Mouse (Mus musculus): ENCODE measurements around the gene Sipa1l3. TPM values are rescaled to one million over a fixed set of nuclear protein-coding genes. Genes with fewer than 3 reads are reported as not detected.
A peak's percentile ranks its signal among the peaks of the same experiment; 100 is the strongest.

The Sipa1l3 gene
- polyA plus RNA-seq, 1 experiment from 2014 or later = 13.9 TPM

- Histone ChIP-seq H3K4me3 (no peak overlapping the region), H3K9me3 (no peaks in the 10 kb centered on the region), H3K36me3 (peaks cover 72% of the 10 kb centered on the region), H3K27me3 (no peaks in the 10 kb centered on the region), H3K9ac (no peak overlapping the region), H3K4me1 (no peaks in the 10 kb centered on the region), H3K4me2 (replicated peaks) (no peak overlapping the region), H3K27ac (no peak overlapping the region)
- WGBS = 87% methylated on average over 8 of the region's 10 CpGs
- no peak for ATAC-seq (ENCODE audit: low FRiP score, low read depth)
Measured at GRCm38 (mm10) chr7:29350489-29350888, 168.0 kb downstream of the Sipa1l3 start.

- Histone ChIP-seq H3K9me3 (no peaks in the 10 kb centered on the region), H3K27me3 (no peaks in the 10 kb centered on the region), H3K4me3 (no peak overlapping the region), H3K27ac (no peak overlapping the region), H3K36me3 (peaks cover 58% of the 10 kb centered on the region), H3K4me1 (peaks cover 10% of the 10 kb centered on the region), H3K4me2 (replicated peaks) (no peak overlapping the region), H3K9ac (no peak overlapping the region)
- WGBS = 66% methylated on average over 3 of the region's 3 CpGs
- no peak for ATAC-seq (ENCODE audit: low FRiP score, low read depth)
Measured at GRCm38 (mm10) chr7:29346212-29346611, 172.2 kb downstream of the Sipa1l3 start.

- Histone ChIP-seq H3K4me2 (replicated peaks) (no peak overlapping the region), H3K9ac (no peak overlapping the region), H3K4me3 (no peak overlapping the region), H3K9me3 (no peaks in the 10 kb centered on the region), H3K27ac (no peak overlapping the region), H3K36me3 (peaks cover 51% of the 10 kb centered on the region), H3K27me3 (no peaks in the 10 kb centered on the region), H3K4me1 (peaks cover 10% of the 10 kb centered on the region)
- WGBS = 89% methylated on average over 4 of the region's 4 CpGs
- ATAC-seq (ENCODE audit: low FRiP score, low read depth) = no peak
Measured at GRCm38 (mm10) chr7:29345534-29345933, 172.9 kb downstream of the Sipa1l3 start.

GRCm38 (mm10) chr7:29343746-29344145 lies 174.7 kb downstream of the Sipa1l3 start:
- Histone ChIP-seq H3K36me3 (peaks cover 38% of the 10 kb centered on the region), H3K4me3 (no peak overlapping the region), H3K9me3 (no peaks in the 10 kb centered on the region), H3K9ac (no peak overlapping the region), H3K4me2 (replicated peaks) (no peak overlapping the region), H3K27me3 (no peaks in the 10 kb centered on the region), H3K4me1 (peaks cover 10% of the 10 kb centered on the region), H3K27ac (no peak overlapping the region)
- no peak for ATAC-seq (ENCODE audit: low FRiP score, low read depth)
- WGBS = 93% methylated on average over 7 of the region's 7 CpGs

GRCm38 (mm10) chr7:29342489-29343092 lies 175.8 kb downstream of the Sipa1l3 start:
- H3K9ac ChIP-seq = peak overlapping the region; percentile 25; the same call in 1 of the 2 replicates
- H3K9me3 ChIP-seq = no peaks in the 10 kb centered on the region
- ATAC-seq (ENCODE audit: low FRiP score, low read depth) = no peak
- no peaks in the 10 kb centered on the region for H3K27me3 ChIP-seq
- H3K4me3 ChIP-seq = no peak overlapping the region
- H3K4me1 ChIP-seq = peaks cover 10% of the 10 kb centered on the region
- WGBS = 48% methylated on average over 8 of the region's 8 CpGs
- H3K36me3 ChIP-seq = peaks cover 37% of the 10 kb centered on the region
- H3K4me2 ChIP-seq (replicated peaks) = no peak overlapping the region
- peak overlapping the region; percentile 44; the same call in 1 of the 2 replicates for H3K27ac ChIP-seq

GRCm38 (mm10) chr7:29341722-29342121 lies 176.7 kb downstream of the Sipa1l3 start:
- Histone ChIP-seq H3K27ac (peak overlapping the region; percentile 44; the same call in 1 of the 2 replicates), H3K4me1 (peaks cover 10% of the 10 kb centered on the region)
- 60% methylated on average over 12 of the region's 12 CpGs for WGBS

GRCm38 (mm10) chr7:29340838-29341237 lies 177.6 kb downstream of the Sipa1l3 start:
- ATAC-seq (ENCODE audit: low FRiP score, low read depth) = no peak
- no peak overlapping the region for H3K4me3 ChIP-seq
- WGBS = 93% methylated on average over 8 of the region's 8 CpGs

More at GRCm38 (mm10) chr7:29341722-29342121, 176.7 kb downstream of the Sipa1l3 start:
- Histone ChIP-seq H3K36me3 (peaks cover 40% of the 10 kb centered on the region), H3K4me2 (replicated peaks) (no peak overlapping the region), H3K9me3 (no peaks in the 10 kb centered on the region), H3K27me3 (no peaks in the 10 kb centered on the region), H3K9ac (0 out of 2 replicates have a peak overlapping the region, but pooled peaks have one; percentile 25), H3K4me3 (no peak overlapping the region)
- no peak for ATAC-seq (ENCODE audit: low FRiP score, low read depth)

GRCm38 (mm10) chr7:29340247-29340646 lies 178.2 kb downstream of the Sipa1l3 start:
- peaks cover 46% of the 10 kb centered on the region for H3K36me3 ChIP-seq
- WGBS = 79% methylated on average over 9 of the region's 9 CpGs
- no peak overlapping the region for H3K4me3 ChIP-seq
- no peak for ATAC-seq (ENCODE audit: low FRiP score, low read depth)
- H3K27me3 ChIP-seq = no peaks in the 10 kb centered on the region
- H3K9ac ChIP-seq = no peak overlapping the region
- no peaks in the 10 kb centered on the region for H3K9me3 ChIP-seq
- no peak overlapping the region for H3K27ac ChIP-seq
- peaks cover 10% of the 10 kb centered on the region for H3K4me1 ChIP-seq
- no peak overlapping the region for H3K4me2 ChIP-seq (replicated peaks)

More at GRCm38 (mm10) chr7:29340838-29341237, 177.6 kb downstream of the Sipa1l3 start:
- Histone ChIP-seq H3K27ac (no peak overlapping the region), H3K9me3 (no peaks in the 10 kb centered on the region), H3K36me3 (peaks cover 42% of the 10 kb centered on the region), H3K4me1 (peaks cover 10% of the 10 kb centered on the region), H3K27me3 (no peaks in the 10 kb centered on the region), H3K9ac (no peak overlapping the region), H3K4me2 (replicated peaks) (no peak overlapping the region)

- Histone ChIP-seq H3K4me2 (replicated peaks) (no peak overlapping the region), H3K4me3 (no peak overlapping the region), H3K4me1 (peaks cover 10% of the 10 kb centered on the region), H3K27ac (no peak overlapping the region), H3K9me3 (no peaks in the 10 kb centered on the region), H3K9ac (no peak overlapping the region), H3K27me3 (no peaks in the 10 kb centered on the region), H3K36me3 (peaks cover 39% of the 10 kb centered on the region)
- no peak for ATAC-seq (ENCODE audit: low FRiP score, low read depth)
- WGBS = 79% methylated on average over 14 of the region's 14 CpGs
Measured at GRCm38 (mm10) chr7:29338984-29339679, 179.3 kb downstream of the Sipa1l3 start.

GRCm38 (mm10) chr7:29338351-29338919 lies 180.0 kb downstream of the Sipa1l3 start:
- Histone ChIP-seq H3K9ac (no peak overlapping the region), H3K4me1 (peaks cover 10% of the 10 kb centered on the region), H3K9me3 (no peaks in the 10 kb centered on the region), H3K4me3 (no peak overlapping the region), H3K27me3 (no peaks in the 10 kb centered on the region), H3K36me3 (peaks cover 39% of the 10 kb centered on the region), H3K27ac (no peak overlapping the region), H3K4me2 (replicated peaks) (no peak overlapping the region)
- ATAC-seq (ENCODE audit: low FRiP score, low read depth) = no peak
- 85% methylated on average over 9 of the region's 9 CpGs for WGBS

GRCm38 (mm10) chr7:29337766-29338165 lies 180.7 kb downstream of the Sipa1l3 start:
- H3K27ac ChIP-seq = no peak overlapping the region
- no peak overlapping the region for H3K4me2 ChIP-seq (replicated peaks)
- no peak overlapping the region for H3K9ac ChIP-seq
- peaks cover 45% of the 10 kb centered on the region for H3K36me3 ChIP-seq
- no peak overlapping the region for H3K4me3 ChIP-seq
- 83% methylated on average over 2 of the region's 2 CpGs for WGBS
- no peaks in the 10 kb centered on the region for H3K9me3 ChIP-seq
- H3K4me1 ChIP-seq = peaks cover 10% of the 10 kb centered on the region
- ATAC-seq (ENCODE audit: low FRiP score, low read depth) = no peak
- H3K27me3 ChIP-seq = no peaks in the 10 kb centered on the region

- Histone ChIP-seq H3K9ac (no peak overlapping the region), H3K9me3 (no peaks in the 10 kb centered on the region), H3K36me3 (peaks cover 54% of the 10 kb centered on the region), H3K4me3 (no peak overlapping the region), H3K27me3 (no peaks in the 10 kb centered on the region), H3K4me2 (replicated peaks) (no peak overlapping the region), H3K4me1 (0 out of 2 replicates have a peak, but pooled peaks cover 2% of the 10 kb centered on the region), H3K27ac (no peak overlapping the region)
- no peak for ATAC-seq (ENCODE audit: low FRiP score, low read depth)
- WGBS = 81% methylated on average over 9 of the region's 9 CpGs
Measured at GRCm38 (mm10) chr7:29336795-29337319, 181.6 kb downstream of the Sipa1l3 start.
